Mouse (Mus musculus): ENCODE results near the gene Gm20388.

DNA sequence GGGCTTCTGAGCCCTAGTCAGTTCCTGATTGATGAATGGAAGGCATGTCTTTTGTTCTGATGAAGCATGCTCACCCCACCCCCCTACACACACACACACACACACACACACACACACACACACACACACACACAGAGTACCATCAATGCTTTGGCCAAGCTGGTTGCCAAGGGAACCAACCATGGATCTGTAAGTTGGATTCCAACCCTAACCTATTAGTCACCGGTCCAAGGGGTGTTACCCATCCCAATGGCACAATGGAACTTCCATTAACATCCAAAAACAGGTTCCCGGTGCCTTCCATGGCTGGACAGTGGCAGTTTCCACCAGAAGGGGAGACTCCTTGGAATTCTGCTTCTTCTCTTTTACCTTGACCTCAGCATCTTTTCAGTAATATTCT is 3808.1 kb downstream of the Gm20388 start:
- 0 out of 2 replicates have a peak, but pooled peaks have one; percentile 47 for TF ChIP-seq EP300 (IDR thresholded peaks at IDR 0.05; ENCODE audit: insufficient read depth, low read depth, low read length)
- no peak for TF ChIP-seq CTCF (IDR thresholded peaks at IDR 0.05; ENCODE audit: low read depth, low read length)

All from ES-Bruce4 (cell line).